Mouse (Mus musculus): ENCODE measurements around the gene Rdx. TPM values are rescaled to one million over a fixed set of nuclear protein-coding genes. Genes with fewer than 3 reads are reported as not detected.

Gene Rdx
- polyA plus RNA-seq, 1 experiment from 2014 or later: 148 TPM

DNA sequence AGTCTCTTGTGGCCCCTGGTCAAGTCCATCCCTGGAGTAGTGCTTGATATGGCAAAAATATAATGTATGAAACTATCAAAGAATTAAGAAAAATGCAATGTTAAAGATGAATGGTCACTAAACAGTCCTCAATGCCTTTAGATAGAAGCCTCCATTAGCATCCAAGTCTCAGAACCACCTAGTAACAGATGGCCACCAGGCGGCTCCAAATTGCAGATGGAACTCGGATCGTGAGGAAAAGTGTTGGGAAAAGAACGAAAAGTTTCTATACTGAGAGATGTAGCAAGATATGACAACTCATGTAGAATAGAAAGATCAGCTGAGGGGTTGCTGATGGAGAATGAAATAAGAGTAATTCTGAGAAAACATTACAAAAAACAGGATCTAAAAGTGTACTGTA lies 83.4 kb downstream of the Rdx start:
- H3K36me3 ChIP-seq: peaks cover 12% of the 10 kb centered on the region
- H3K4me3 ChIP-seq: no peak overlapping the region
- no peak overlapping the region for H3K27ac ChIP-seq
- H3K27me3 ChIP-seq: no peaks in the 10 kb centered on the region
- no peak for ATAC-seq (ENCODE audit: low FRiP score)
- H3K9ac ChIP-seq: no peak overlapping the region
- H3K9me3 ChIP-seq (replicated peaks): no peaks in the 10 kb centered on the region
- peaks cover 2% of the 10 kb centered on the region; the same call in 1 of the 2 replicates for H3K4me1 ChIP-seq
- no peak overlapping the region for H3K4me2 ChIP-seq (replicated peaks)
- WGBS: 77% methylated on average over 4 of the region's 4 CpGs

DNA sequence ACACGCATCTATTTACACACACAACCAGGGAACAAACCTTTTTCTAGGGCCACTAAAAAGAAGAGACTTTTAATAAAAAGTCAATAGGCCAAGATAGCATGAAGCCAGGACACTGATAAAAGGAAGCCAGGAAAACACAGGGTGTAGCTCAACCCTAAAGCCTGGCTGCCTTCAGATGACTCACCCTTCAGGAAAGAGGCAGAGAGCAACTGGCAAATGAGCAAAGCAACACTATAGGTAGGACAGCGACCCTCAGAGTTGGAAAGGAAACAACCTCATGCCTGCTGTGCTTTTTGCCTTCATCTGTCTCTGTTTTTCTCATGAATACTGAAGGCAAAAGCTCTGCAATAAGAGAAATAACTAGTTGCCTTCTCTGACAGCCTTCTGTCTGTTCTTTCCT lies 85.8 kb downstream of the Rdx start:
- ATAC-seq (ENCODE audit: low FRiP score): no peak
- Histone ChIP-seq H3K27me3 (no peaks in the 10 kb centered on the region), H3K36me3 (peaks cover 5% of the 10 kb centered on the region; the same call in 1 of the 2 replicates), H3K27ac (no peak overlapping the region), H3K4me3 (no peak overlapping the region), H3K4me2 (replicated peaks) (no peak overlapping the region), H3K9ac (no peak overlapping the region), H3K4me1 (peaks cover 2% of the 10 kb centered on the region; the same call in 1 of the 2 replicates), H3K9me3 (replicated peaks) (no peaks in the 10 kb centered on the region)
- WGBS: 83% methylated on average over 2 of the region's 2 CpGs

Small RNA genes within 50 kb of the gene (microRNA-seq; reads per million reads assigned to microRNA genes)
- gene Gm27686: not detected
- gene Mir6244: not detected

Other genes starting within 250 kb of the Rdx start
- 50.0 and 52.6 TPM in 2 replicates for gene Fdx1, start 83.6 kb upstream of the Rdx start, polyA plus RNA-seq (2016; fragmentation: Nextera tagmentation; extraction: Ambion mirVana)
- gene Zc3h12c, start 121.4 kb downstream of the Rdx start, polyA plus RNA-seq (2016; fragmentation: Nextera tagmentation; extraction: Ambion mirVana): 8.9 and 9.4 TPM in 2 replicates

Measured in hindbrain, embryonic 12.5 days (tissue).